Mouse (Mus musculus): ENCODE results near the gene Slf2.
A peak's percentile ranks its signal among the peaks of the same experiment; 100 is the strongest.

Slf2 gene

DNA sequence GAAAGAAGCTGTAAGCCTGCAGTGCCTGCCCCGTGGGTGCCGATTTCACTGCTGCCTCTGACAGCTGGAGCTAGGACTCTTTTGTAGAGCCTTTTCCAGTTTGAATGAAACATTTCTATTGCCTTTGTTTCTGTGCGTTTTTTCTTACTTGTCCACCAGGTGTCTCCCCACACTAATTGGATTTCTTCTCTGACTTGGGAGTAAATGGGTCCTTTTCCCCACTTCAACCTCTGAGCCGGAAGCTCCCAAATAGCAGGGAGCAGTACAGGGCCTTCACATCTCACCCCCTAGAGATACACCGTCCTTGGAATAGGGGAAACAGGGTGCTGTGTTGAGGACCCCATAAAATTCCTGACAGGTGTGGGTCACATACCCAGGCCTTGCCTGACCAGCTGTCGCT lies 81.7 kb downstream of the Slf2 start:
- no peak for DNase-seq (ENCODE audit: low spot score)

- DNase-seq (ENCODE audit: low spot score), result no peak
Observed at GRCm38 (mm10) chr19:45013581-45014225, 82.8 kb downstream of the Slf2 start.

DNA sequence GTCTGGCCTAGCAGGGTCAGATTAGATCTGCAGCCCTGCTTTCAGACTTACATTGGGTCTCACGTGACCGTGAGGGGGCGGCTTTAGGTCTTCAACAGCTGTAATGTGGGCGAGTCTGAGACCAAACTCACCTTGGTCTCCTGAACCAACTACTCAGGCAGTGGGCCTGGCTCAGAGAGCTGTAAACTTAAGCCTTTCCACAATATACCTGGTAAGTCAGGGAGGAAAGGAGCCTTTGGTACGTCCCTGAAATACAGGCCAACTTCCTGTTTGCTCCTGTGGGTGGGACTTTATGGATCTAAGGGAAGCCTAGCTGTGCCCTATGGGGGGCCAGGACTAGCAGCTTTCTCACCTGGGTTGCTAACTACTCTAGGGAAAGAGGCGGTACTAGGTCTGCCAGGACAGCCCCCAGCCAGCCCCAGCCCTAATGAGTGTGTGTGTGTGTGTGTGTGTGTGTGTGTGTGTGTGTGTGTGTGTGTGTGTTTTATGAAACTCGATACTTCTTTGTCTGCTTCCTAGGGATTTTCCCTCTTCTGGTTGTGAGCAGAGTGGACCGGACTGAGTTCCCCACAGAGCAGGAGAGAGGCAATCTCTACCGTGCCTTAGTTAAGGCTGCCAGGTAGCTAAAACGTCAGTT lies 83.5 kb downstream of the Slf2 start, which contains the start of gene Lzts2:
TSS of gene Lzts2 (plus strand) at position 80 of the 637 bp plus-strand sequence.
- DNase-seq (ENCODE audit: low spot score), result no peak

- DNase-seq (ENCODE audit: low spot score), result peak; percentile 57
Observed at GRCm38 (mm10) chr19:45014981-45015402, 84.0 kb downstream of the Slf2 start.

DNA sequence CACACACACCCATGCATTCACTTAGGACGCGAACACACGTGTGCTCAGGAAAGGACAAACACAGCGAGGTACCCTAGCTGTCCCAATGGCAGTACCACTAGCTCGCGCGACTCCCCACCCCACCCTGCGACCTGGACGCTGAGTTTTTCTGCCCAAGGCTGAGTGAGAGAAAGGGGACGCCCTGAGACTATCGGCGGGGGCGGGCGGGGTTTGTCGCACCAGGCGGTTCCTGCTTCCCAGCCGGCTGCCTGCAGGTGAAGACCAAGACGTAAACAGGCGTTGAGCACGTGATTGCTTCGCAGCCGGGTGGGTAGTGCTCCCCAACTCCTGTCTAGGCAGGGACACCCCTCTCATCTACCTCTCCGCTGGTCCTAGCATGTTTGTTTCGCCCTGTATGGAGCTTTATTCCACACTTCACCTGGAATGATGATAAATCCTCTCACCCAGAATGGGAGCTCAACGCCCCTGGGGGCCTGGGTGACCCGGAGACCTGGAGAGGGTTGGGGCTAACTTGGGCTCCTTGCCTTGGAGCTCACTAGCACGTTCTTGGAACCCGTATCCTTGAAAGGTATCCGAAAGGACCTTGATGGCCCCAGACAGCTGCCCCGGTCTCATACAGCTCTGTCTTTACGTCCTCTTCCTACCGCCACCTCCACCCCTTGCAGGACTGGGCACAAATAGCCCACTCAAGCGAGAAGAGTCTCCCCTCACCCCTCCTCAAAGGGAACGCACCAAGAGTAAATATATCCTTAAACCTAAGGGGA lies 84.7 kb downstream of the Slf2 start:
- peak; percentile 62 for DNase-seq (ENCODE audit: low spot score)

DNA sequence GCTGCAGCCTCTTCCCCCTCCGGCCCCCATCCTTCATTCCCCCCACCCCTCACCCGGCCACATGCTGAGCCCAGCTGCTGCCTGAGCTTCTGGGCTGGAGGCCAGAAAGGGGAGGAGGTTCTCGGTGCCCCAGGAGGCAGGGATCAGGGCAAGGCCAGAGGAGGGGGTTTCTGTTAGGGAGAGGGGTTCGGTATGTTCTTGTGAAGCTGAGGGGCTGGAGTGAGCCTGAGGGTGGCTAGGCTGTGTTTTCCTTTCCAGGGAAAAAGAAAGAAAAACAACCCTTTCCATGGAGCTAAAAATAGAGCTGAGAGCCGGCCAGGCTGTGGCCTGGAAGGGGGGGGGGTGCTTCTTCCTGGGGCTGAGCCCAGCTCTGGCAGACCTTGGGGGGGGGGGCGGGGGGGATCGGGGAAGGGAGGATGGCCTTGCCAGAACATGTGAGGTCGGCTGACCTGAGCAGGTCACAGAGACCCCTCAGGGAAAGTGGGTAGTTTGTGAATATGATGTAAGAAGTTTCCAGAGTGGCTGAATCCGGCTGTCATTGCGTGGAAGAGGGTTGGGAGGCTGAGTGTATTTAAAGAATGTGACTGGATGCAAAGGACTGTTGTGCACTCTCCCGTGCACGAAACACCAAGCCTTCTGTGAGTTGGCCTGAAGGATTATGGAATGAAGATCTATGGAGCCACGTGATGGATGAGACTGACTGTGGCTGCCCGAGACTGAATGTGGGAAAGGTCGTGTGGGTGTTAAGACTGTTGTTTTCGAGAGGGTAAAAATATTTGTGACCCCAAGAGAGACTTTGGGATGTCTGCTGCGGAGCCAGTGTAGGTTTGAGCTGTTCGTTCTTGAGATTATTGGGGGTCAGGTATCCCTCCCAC lies 85.6 kb downstream of the Slf2 start:
- peak; percentile 91 for DNase-seq (ENCODE audit: low spot score)

DNA sequence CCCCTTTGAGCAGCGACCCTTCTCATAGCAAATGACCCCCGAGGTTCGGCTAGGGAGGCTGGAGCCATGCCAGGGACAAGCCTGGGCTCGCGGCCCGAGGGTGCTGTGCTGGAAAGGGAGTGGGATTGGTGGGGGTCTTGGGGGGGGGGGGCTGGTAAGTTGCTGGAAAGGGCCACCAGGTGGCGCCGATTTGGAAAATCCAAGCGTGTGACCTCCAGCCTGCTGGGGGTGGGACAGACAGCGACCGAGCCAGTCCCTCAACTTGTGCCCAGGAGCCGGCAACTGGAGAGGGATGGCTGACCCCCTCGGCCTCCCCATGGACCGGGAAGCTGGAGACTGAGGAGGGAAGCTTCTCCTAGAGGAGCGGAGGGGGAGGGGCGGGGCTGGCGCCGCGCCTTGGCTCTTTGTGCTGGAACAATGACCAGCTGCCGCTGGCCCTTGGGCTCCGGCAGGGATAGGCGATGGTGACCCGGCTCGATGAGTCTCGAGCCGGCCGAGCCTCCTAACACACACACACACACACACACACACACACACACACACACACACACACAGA lies 86.3 kb downstream of the Slf2 start:
- DNase-seq (ENCODE audit: low spot score), result peak; percentile 75

GRCm38 (mm10) chr19:45017909-45018308 lies 87.0 kb downstream of the Slf2 start:
- peak; percentile 88 for DNase-seq (ENCODE audit: low spot score)

DNA sequence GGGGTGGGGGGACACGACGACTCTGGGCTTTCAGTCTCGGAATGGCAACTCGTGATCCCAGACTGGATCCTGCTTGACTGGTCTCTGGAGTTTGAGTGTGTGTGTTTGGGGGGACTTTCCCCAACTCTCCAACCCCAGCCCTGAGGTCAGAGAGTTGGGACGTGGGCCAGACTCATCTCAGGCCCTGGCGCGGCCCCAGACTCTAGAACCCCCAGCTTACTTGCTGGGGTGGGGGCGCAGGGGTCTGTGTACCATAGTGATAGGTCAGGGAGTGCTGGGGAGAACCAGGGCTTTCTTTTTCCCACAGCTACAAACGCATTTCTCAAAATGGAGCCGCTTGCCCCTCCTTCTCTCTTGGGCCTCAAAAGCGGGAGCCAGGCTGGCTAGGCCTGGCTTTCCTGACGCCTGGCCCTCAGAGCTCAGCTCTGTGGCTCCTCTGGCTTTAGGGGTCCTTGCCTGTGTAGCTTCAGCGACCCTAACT lies 87.4 kb downstream of the Slf2 start:
- DNase-seq (ENCODE audit: low spot score), result no peak

GRCm38 (mm10) chr19:45020348-45020747 lies 89.4 kb downstream of the Slf2 start:
- DNase-seq (ENCODE audit: low spot score), result no peak

- DNase-seq (ENCODE audit: low spot score), result no peak
Observed at GRCm38 (mm10) chr19:45021362-45021761, 90.4 kb downstream of the Slf2 start.

DNA sequence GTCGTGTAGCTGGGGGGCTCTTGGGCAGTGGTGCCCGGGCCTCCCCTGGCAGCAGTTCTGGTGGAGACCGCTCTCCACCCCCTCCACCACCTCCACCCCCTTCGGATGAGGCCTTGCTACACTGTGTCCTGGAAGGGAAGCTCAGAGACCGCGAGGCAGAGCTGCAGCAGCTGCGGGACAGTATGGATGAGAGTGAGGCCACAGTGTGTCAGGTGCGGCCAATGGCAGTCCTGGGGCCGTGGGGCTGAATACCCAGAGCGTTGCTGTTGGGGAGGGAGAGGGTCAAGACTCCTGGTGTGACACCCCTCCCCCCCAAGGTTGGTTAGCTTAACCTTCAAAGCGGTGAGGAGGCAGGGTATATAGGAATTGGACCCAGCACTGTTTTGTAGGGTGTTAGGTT lies 93.0 kb downstream of the Slf2 start:
- DNase-seq (ENCODE audit: low spot score), result no peak

GRCm38 (mm10) chr19:45024775-45025174 lies 93.8 kb downstream of the Slf2 start:
- no peak for DNase-seq (ENCODE audit: low spot score)

GRCm38 (mm10) chr19:45025937-45026568 lies 95.1 kb downstream of the Slf2 start:
- DNase-seq (ENCODE audit: low spot score), result no peak

GRCm38 (mm10) chr19:45026958-45027670 lies 96.2 kb downstream of the Slf2 start:
- DNase-seq (ENCODE audit: low spot score), result no peak

DNA sequence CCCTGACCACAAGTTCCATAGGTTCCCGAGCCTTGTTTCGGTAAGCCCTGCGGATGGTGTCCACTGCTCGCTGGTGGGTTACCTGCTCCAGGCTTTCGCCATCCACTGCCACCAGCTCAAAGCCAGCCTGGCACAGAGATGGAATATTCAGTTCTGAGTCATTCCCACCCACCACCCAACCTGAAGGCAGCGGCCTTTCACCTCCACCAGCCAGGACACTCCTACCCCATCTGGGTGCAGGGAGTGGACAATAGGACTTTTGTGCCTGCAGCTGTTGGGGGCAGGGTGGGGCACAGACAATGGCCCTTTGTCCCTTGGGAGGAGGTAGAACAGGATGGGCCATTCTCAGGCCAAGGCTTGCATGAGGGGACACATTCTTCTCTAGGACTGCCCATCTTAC lies 96.9 kb downstream of the Slf2 start:
- no peak for DNase-seq (ENCODE audit: low spot score)

DNA sequence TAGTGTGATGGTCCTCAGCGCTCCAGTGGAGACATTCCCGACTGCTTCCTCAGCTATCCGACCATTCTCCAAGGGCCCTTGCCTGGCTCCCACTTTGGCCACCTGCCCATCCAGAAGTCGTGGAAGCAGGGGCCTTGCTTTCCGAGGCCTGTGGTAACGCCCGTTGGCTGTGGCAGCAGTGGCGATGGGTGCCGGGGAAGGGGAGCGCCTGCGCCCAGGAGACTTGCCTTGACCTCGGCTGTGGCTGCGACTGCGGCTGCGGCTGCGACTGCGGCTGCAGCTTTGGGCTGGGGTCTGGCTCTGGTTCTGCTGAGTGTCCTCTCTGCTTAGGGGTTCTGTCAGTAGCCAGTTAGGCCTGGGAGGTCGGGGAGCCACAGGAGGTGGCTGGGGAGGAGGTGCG lies 97.8 kb downstream of the Slf2 start:
- DNase-seq (ENCODE audit: low spot score), result no peak

GRCm38 (mm10) chr19:45029571-45029970 lies 98.6 kb downstream of the Slf2 start:
- no peak for DNase-seq (ENCODE audit: low spot score)

DNA sequence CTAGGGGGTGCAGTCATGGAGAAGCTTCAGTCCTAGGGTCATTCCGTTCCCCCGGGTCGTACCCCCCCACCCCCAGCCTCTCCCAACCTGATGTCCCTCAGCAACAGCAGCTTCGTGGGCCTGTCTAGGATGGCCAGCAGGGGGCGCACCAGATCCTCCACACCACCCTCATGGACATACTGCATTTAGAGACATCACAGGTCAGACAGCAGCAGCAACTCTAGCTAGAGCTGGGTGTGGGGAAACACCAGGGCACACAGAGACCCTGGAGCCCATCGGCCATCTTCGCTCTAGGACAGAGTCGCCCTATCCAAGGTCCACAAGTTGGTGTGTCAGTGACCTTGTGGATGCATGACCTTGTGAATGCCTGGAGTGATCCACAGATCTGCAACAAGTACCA lies 99.2 kb downstream of the Slf2 start:
- DNase-seq (ENCODE audit: low spot score), result no peak
